Mouse (Mus musculus) thymus, postnatal 0 days (tissue): ENCODE measurements around the gene Nup107. TPM values are rescaled to one million over a fixed set of nuclear protein-coding genes. Genes with fewer than 3 reads are reported as not detected.

Experiments used
- DNase-seq: peaks from one replicate; pipeline ENCODE4 v3.0.0-alpha.2; 2015; ENCODE audit warnings: low spot score
- polyA plus RNA-seq: library from polyadenylated mRNA; unstranded; fragments of >200 nt; fragmentation: Nextera tagmentation; extraction: Ambion mirVana; gene quantifications from 2 replicates; pipeline ENCODE4 v1.2.1, GENCODE M21; 2015

Gene Nup107
- polyA plus RNA-seq, 1 experiment from 2014 or later = 73.7 TPM

GRCm38 (mm10) chr10:117752851-117753647 is 39.5 kb downstream of the Nup107 start:
- DNase-seq = no peak

- DNase-seq = no peak
These were observed 40.1 kb downstream of the Nup107 start for GRCm38 (mm10) chr10:117752304-117752821.

- DNase-seq = no peak
These were observed 40.8 kb downstream of the Nup107 start for GRCm38 (mm10) chr10:117751744-117752143.

- DNase-seq = no peak
These were observed 41.3 kb downstream of the Nup107 start for GRCm38 (mm10) chr10:117751282-117751610.

- no peak for DNase-seq
These were observed 41.8 kb downstream of the Nup107 start for GRCm38 (mm10) chr10:117750529-117751281.

- no peak for DNase-seq
These were observed 42.6 kb downstream of the Nup107 start for GRCm38 (mm10) chr10:117749787-117750343.

GRCm38 (mm10) chr10:117749050-117749686 is 43.3 kb downstream of the Nup107 start:
- DNase-seq = no peak

GRCm38 (mm10) chr10:117748276-117749049 is 44.0 kb downstream of the Nup107 start:
- no peak for DNase-seq

GRCm38 (mm10) chr10:117747711-117748110 is 44.8 kb downstream of the Nup107 start:
- DNase-seq = no peak

- peak; percentile 93 for DNase-seq
These were observed 46.1 kb downstream of the Nup107 start, which contains the start of gene Slc35e3 for GRCm38 (mm10) chr10:117746297-117746883. TSS of gene Slc35e3 (minus strand) at chr10:117746365.

GRCm38 (mm10) chr10:117745570-117746296 is 46.8 kb downstream of the Nup107 start:
- DNase-seq = peak; percentile 3

GRCm38 (mm10) chr10:117743917-117744316 is 48.6 kb downstream of the Nup107 start:
- no peak for DNase-seq

GRCm38 (mm10) chr10:117743182-117743581 is 49.3 kb downstream of the Nup107 start:
- no peak for DNase-seq

GRCm38 (mm10) chr10:117742618-117743017 is 49.9 kb downstream of the Nup107 start:
- no peak for DNase-seq

GRCm38 (mm10) chr10:117741698-117742475 is 50.6 kb downstream of the Nup107 start:
- DNase-seq = no peak

- no peak for DNase-seq
These were observed 51.6 kb downstream of the Nup107 start for GRCm38 (mm10) chr10:117740921-117741320.

GRCm38 (mm10) chr10:117740171-117740570 is 52.3 kb downstream of the Nup107 start:
- no peak for DNase-seq

GRCm38 (mm10) chr10:117739648-117739948 is 52.9 kb downstream of the Nup107 start:
- no peak for DNase-seq
